Mouse (Mus musculus): ENCODE measurements around the gene Gm20390. TPM values are rescaled to one million over a fixed set of nuclear protein-coding genes. Genes with fewer than 3 reads are reported as not detected.

The Gm20390 gene
- polyA plus RNA-seq, 1 experiment from 2014 or later: 273 TPM

DNA sequence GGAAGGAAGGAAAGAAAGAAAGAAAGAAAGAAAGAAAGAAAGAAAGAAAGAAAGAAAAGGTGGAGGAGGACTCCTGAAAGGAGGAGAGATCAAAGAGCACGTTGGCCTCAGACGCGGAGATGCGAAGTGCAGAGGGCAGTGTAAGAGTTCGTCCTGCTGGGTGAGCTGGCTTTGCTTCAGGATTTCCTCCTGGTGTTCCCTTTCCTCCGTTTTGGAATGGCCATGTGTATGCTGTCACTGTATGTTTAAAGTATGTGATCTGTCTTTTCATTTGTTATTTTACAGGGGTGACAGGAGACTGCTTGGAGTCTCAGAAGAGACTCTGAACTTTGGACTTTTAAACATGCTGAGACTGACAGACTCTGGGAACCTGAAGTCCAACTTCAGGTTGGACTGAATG is 6.6 kb downstream of the Gm20390 start:
- no peak for ATAC-seq (ENCODE audit: low FRiP score, low TSS enrichment)
- H3K9ac ChIP-seq (ENCODE audit: low read length): no peak overlapping the region
- TF ChIP-seq CTCF (IDR thresholded peaks at IDR 0.05; ENCODE audit: low read depth): no peak
- no peak for TF ChIP-seq EP300 (optimal IDR thresholded peaks at IDR 0.05)
- H3K4me1 ChIP-seq (replicated peaks; ENCODE audit: control insufficient read depth, insufficient read depth): 0 out of 2 replicates have a peak, but pooled peaks cover under 1% of the 10 kb centered on the region
- H3K27ac ChIP-seq (replicated peaks): no peak overlapping the region
- no peaks in the 10 kb centered on the region for H3K27me3 ChIP-seq (ENCODE audit: control insufficient read depth, insufficient read depth, low read length)
- no peak for DNase-seq (ENCODE audit: low spot score)
- 81% methylated on average over 6 of the region's 6 CpGs for WGBS
- no peak overlapping the region for H3K4me2 ChIP-seq (replicated peaks; ENCODE audit: low read depth)
- H3K4me3 ChIP-seq (ENCODE audit: low read depth, low read length): no peak overlapping the region
- H3K9me3 ChIP-seq (ENCODE audit: control insufficient read depth, low read length): no peaks in the 10 kb centered on the region
- H3K36me3 ChIP-seq (ENCODE audit: control insufficient read depth, insufficient read depth, low read length): peaks cover 9% of the 10 kb centered on the region; the same call in 1 of the 2 replicates

DNA sequence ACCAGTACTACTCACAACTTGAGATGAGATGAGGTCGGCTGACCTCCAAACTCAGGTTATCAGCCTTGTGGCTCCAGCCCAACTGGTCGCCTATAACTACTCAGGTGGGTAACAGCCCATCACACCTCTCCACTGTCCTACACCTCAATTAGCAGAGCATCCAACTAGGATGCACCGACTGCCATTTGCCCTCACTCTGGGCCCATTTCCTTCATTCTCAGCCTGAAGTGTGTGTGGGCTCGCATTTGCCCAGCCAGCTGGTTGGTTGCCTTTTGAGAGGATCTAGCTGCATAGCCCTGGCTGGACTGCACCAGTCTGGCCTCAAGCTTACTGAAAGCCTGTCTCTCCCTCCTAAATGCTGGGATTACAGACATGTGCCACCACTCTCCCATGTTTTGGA is 10.3 kb downstream of the Gm20390 start:
- H3K9ac ChIP-seq (ENCODE audit: low read length): no peak overlapping the region
- H3K27me3 ChIP-seq (ENCODE audit: control insufficient read depth, insufficient read depth, low read length): no peaks in the 10 kb centered on the region
- TF ChIP-seq CTCF (IDR thresholded peaks at IDR 0.05; ENCODE audit: low read depth) (no peak), EP300 (optimal IDR thresholded peaks at IDR 0.05) (no peak)
- no peak overlapping the region for H3K27ac ChIP-seq (replicated peaks)
- H3K9me3 ChIP-seq (ENCODE audit: control insufficient read depth, low read length): no peaks in the 10 kb centered on the region
- ATAC-seq (ENCODE audit: low FRiP score, low TSS enrichment): no peak
- no peak overlapping the region for H3K4me2 ChIP-seq (replicated peaks; ENCODE audit: low read depth)
- no peak for DNase-seq (ENCODE audit: low spot score)
- H3K36me3 ChIP-seq (ENCODE audit: control insufficient read depth, insufficient read depth, low read length): peaks cover under 1% of the 10 kb centered on the region; the same call in 1 of the 2 replicates
- 82% methylated on average over 4 of the region's 4 CpGs for WGBS
- no peak overlapping the region for H3K4me3 ChIP-seq (ENCODE audit: low read depth, low read length)
- H3K4me1 ChIP-seq (replicated peaks; ENCODE audit: control insufficient read depth, insufficient read depth): 0 out of 2 replicates have a peak, but pooled peaks cover 6% of the 10 kb centered on the region

DNA sequence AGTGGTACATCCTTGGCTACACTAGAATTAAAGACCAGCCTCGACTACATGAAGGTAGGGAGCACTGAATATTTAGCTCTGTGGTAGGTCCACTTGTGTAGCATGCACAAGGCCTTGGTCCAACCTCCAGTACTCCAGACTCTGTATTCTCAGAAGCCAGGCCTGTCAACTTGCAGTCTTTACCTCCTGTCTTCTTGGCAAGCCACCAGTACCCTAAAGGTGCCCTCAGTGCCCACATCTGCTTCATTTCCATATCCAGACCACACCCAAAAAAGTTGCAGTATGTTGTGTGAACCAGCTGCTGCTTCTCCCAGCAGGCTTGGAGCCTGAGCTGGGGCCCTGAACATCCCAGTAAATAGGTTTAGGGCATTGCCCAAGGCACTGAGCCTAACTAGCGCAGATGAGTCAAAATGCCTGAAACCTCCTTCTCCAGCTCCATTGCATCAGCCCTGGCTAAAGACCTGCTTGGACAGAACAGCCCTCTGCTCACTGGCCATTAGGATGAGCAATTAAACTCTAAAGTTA is 11.0 kb downstream of the Gm20390 start:
- H3K4me2 ChIP-seq (replicated peaks; ENCODE audit: low read depth): no peak overlapping the region

DNA sequence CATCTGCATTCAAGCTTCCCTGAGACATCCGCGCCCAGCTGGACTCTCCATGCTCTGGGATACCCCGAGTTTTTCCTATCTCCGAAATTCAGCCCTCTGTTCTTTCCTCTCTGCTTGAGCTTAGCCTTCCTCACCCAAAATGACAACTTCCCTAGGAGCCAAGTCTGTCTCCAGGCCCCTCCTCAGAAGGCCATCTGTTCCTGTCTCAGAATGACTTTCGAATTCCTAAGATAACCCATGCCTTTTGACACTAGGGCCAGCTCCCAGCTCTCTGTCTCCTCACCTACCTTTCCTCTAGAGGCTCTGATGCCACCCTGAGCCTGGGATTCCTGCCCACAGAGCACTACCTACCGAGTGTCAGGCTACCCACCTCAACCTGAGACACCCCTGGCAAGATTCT is 11.9 kb downstream of the Gm20390 start, which contains the start of gene Nme2:
Nme2 (minus strand) TSS at position 101 of the 400 bp plus-strand sequence.
- Histone ChIP-seq H3K27me3 (ENCODE audit: control insufficient read depth, insufficient read depth, low read length) (no peaks in the 10 kb centered on the region), H3K4me1 (replicated peaks; ENCODE audit: control insufficient read depth, insufficient read depth) (0 out of 2 replicates have a peak, but pooled peaks cover 6% of the 10 kb centered on the region), H3K9ac (ENCODE audit: low read length) (peak within 1 kb of the TSS; percentile 66), H3K27ac (replicated peaks) (peak within 1 kb of the TSS; percentile 93), H3K4me3 (ENCODE audit: low read depth, low read length) (peak within 1 kb of the TSS; percentile 51), H3K9me3 (ENCODE audit: control insufficient read depth, low read length) (no peaks in the 10 kb centered on the region), H3K36me3 (ENCODE audit: control insufficient read depth, insufficient read depth, low read length) (no peaks in the 10 kb centered on the region; the same call in 1 of the 2 replicates), H3K4me2 (replicated peaks; ENCODE audit: low read depth) (peak within 1 kb of the TSS; percentile 82)
- DNase-seq (ENCODE audit: low spot score): peak; percentile 31
- ATAC-seq (ENCODE audit: low FRiP score, low TSS enrichment): 0 out of 2 replicates have a peak, but pooled peaks have one; percentile 8
- TF ChIP-seq EP300 (optimal IDR thresholded peaks at IDR 0.05): peak; percentile 7
- no peak for TF ChIP-seq CTCF (IDR thresholded peaks at IDR 0.05; ENCODE audit: low read depth)
- 2% methylated on average over 6 of the region's 6 CpGs for WGBS

More for the DNA sequence above, 11.0 kb downstream of the Gm20390 start:
- Histone ChIP-seq H3K9ac (ENCODE audit: low read length) (no peak overlapping the region), H3K27ac (replicated peaks) (0 out of 2 replicates have a peak overlapping the region, but pooled peaks have one; percentile 24), H3K4me3 (ENCODE audit: low read depth, low read length) (no peak overlapping the region), H3K27me3 (ENCODE audit: control insufficient read depth, insufficient read depth, low read length) (no peaks in the 10 kb centered on the region), H3K36me3 (ENCODE audit: control insufficient read depth, insufficient read depth, low read length) (no peaks in the 10 kb centered on the region; the same call in 1 of the 2 replicates), H3K9me3 (ENCODE audit: control insufficient read depth, low read length) (no peaks in the 10 kb centered on the region), H3K4me1 (replicated peaks; ENCODE audit: control insufficient read depth, insufficient read depth) (0 out of 2 replicates have a peak, but pooled peaks cover 6% of the 10 kb centered on the region)
- ATAC-seq (ENCODE audit: low FRiP score, low TSS enrichment) (no peak), DNase-seq (ENCODE audit: low spot score) (no peak)
- 71% methylated on average over 2 of the region's 2 CpGs for WGBS
- TF ChIP-seq CTCF (IDR thresholded peaks at IDR 0.05; ENCODE audit: low read depth) (no peak), EP300 (optimal IDR thresholded peaks at IDR 0.05) (no peak)

DNA sequence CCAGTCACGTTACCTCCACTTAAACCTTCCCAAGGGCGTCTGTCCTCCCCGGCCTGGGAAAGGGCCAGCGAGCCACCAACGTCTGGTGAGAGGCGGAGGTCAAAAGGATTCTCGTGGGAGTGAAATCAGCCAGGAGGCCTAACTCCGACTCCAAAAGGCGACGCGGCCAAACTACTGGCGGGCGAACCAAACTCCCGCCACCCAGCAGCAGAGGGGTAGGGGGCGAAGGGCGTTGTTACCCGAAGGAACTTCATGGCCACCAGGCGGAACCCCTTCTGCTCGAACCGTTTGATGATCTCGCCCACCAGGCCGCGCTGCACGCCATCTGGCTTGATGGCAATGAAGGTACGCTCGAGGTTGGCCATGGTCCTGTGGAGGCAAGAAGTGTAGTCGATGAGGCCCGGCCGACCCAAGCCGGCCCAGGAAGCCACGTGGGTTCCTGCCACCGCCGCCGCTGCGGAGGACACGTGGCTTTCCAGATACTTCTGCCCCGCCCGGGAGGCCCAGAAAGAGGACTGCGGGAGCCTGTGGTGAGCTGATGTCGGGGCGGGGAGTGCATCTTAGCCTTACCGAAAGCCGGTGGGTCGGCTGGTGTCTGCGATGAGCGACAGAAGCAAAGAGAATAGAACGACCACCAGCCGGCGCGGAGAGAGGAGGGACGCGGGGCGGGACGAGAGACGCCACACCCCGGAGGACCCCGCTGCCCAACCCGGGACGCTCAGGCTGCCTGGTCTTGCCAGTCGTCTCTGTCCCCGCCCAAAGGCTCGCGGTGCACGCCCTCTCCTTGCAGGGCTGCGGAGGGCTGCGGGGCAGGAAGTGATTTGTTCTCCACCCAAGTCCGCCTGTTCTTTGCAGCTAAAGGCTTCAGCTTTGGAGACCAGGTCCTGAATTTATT is 12.6 kb downstream of the Gm20390 start:
- Histone ChIP-seq H3K9ac (ENCODE audit: low read length) (peak overlapping the region; percentile 66), H3K36me3 (ENCODE audit: control insufficient read depth, insufficient read depth, low read length) (no peaks in the 10 kb centered on the region; the same call in 1 of the 2 replicates), H3K4me3 (ENCODE audit: low read depth, low read length) (peak overlapping the region; percentile 51), H3K27ac (replicated peaks) (peak overlapping the region; percentile 93), H3K4me1 (replicated peaks; ENCODE audit: control insufficient read depth, insufficient read depth) (0 out of 2 replicates have a peak, but pooled peaks cover 6% of the 10 kb centered on the region), H3K4me2 (replicated peaks; ENCODE audit: low read depth) (peak overlapping the region; percentile 82), H3K27me3 (ENCODE audit: control insufficient read depth, insufficient read depth, low read length) (no peaks in the 10 kb centered on the region), H3K9me3 (ENCODE audit: control insufficient read depth, low read length) (no peaks in the 10 kb centered on the region)
- peak; percentile 95 for DNase-seq (ENCODE audit: low spot score)
- TF ChIP-seq CTCF (IDR thresholded peaks at IDR 0.05; ENCODE audit: low read depth) (peak; percentile 59), EP300 (optimal IDR thresholded peaks at IDR 0.05) (peak; percentile 49)
- under 1% methylated on average over 66 of the region's 67 CpGs for WGBS
- peak; percentile 97 for ATAC-seq (ENCODE audit: low FRiP score, low TSS enrichment)

All from stomach, postnatal 0 days (tissue).